Mouse (Mus musculus) bone marrow, adult 2 months (tissue): ENCODE data around the gene Sec22c.

Experiments used
- CTCF ChIP-seq: fragments of 200-500 bp; IDR thresholded peaks from 2 replicates; pipeline ENCODE4 v1.5.1; 2011; ENCODE audit warnings: low read length, control low read depth; ENCODE audit not compliant: control insufficient read depth, insufficient read depth
- POLR2A ChIP-seq: fragments of 200-500 bp; IDR thresholded peaks from 2 replicates; pipeline ENCODE4 v1.6.1; 2011; ENCODE audit warnings: low read depth, mild to moderate bottlenecking, control low read depth, low read length, borderline replicate concordance; ENCODE audit not compliant: control insufficient read depth

DNA sequence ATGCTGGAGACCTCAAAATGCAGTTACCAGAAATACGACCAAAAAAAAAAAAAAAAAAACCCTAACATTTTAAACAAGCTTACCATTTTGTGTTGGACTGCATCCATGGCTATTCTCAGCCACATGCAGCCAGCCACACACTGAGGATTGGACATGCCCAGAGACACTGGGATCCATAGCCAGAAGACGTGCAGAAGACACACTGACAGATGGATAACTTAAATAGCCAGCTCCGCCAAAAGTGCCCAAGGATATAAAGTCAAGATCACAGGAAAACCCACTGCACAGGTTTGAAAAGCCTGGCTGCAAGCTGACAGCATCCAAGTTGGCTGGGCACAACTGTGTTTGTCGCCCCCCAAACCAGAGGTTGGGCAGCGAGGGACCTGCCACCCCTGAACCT is 41.2 kb downstream of the Sec22c start:
- TF ChIP-seq CTCF = no peak
- TF ChIP-seq POLR2A = no peak
